Mouse (Mus musculus) neural tube, embryonic 13.5 days (tissue): ENCODE data around the gene Wdr18. TPM values are rescaled to one million over a fixed set of nuclear protein-coding genes. Genes with fewer than 3 reads are reported as not detected.
A peak's percentile ranks its signal among the peaks of the same experiment; 100 is the strongest.

Experiments
- ATAC-seq: fragments of 200-750 bp; cut with Nextera tagmentation; 2 replicates; pipeline ENCODE4 v1.8.0; 2017; ENCODE audit warnings: low read depth, mild to moderate bottlenecking, moderate TSS enrichment, moderate library complexity
- H3K27ac ChIP-seq: fragments of 300-500 bp; sonication (generic); replicated peaks from 2 replicates; pipeline ENCODE4 v1.5.1; 2015; ENCODE audit warnings: moderate library complexity, mild to moderate bottlenecking, inconsistent platforms
- H3K27me3 ChIP-seq: fragments of 300-500 bp; sonication (generic); 2 replicates; pipeline ENCODE4 v1.6.1; 2015; ENCODE audit warnings: mild to moderate bottlenecking, inconsistent platforms
- H3K36me3 ChIP-seq: fragments of 300-500 bp; sonication (generic); 2 replicates; pipeline ENCODE4 v1.6.1; 2015; ENCODE audit warnings: mild to moderate bottlenecking, inconsistent platforms
- H3K4me1 ChIP-seq: fragments of 300-500 bp; sonication (generic); replicated peaks from 2 replicates; pipeline ENCODE4 v1.6.1; 2015; ENCODE audit warnings: inconsistent platforms
- H3K4me2 ChIP-seq: fragments of 300-500 bp; sonication (generic); 2 replicates; pipeline ENCODE4 v1.6.1; 2015; ENCODE audit warnings: inconsistent platforms, mild to moderate bottlenecking, moderate library complexity
- H3K4me3 ChIP-seq: fragments of 300-500 bp; sonication (generic); 2 replicates; pipeline ENCODE4 v1.5.1; 2015; ENCODE audit warnings: mild to moderate bottlenecking, inconsistent platforms
- H3K9ac ChIP-seq: fragments of 300-500 bp; sonication (generic); 2 replicates; pipeline ENCODE4 v1.6.1; 2015; ENCODE audit warnings: moderate library complexity, mild to moderate bottlenecking, inconsistent platforms
- H3K9me3 ChIP-seq: fragments of 300-500 bp; sonication (generic); 2 replicates; pipeline ENCODE4 v1.6.1; 2016; ENCODE audit warnings: inconsistent platforms
- WGBS: fragments of 180-500 bp; shearing (Covaris S2); methylation state at CpG from one replicate; pipeline ENCODE4 v1.1.7; 2015; 5-methylcytosine and 5-hydroxymethylcytosine counted together
- polyA plus RNA-seq: library from polyadenylated mRNA; unstranded; fragments of >200 nt; fragmentation: Nextera tagmentation; extraction: Ambion mirVana; gene quantifications from 2 replicates; pipeline ENCODE4 v1.2.1, GENCODE M21; 2015

Gene Wdr18
- polyA plus RNA-seq, 1 experiment from 2014 or later, result 85.7 TPM

GRCm38 (mm10) chr10:80016511-80016910 is 56.6 kb downstream of the Wdr18 start, which contains the start of gene Arhgap45:
Gene Arhgap45, plus strand, starts transcription at chr10:80016653.
- ATAC-seq, result no peak
- WGBS, result 66% methylated on average over 11 of the region's 11 CpGs
- peaks cover 30% of the 10 kb centered on the region for H3K36me3 ChIP-seq
- H3K27me3 ChIP-seq, result peaks cover 87% of the 10 kb centered on the region
- H3K4me3 ChIP-seq, result no peak within 1 kb of the TSS
- peaks cover 9% of the 10 kb centered on the region; the same call in 1 of the 2 replicates for H3K4me1 ChIP-seq
- H3K4me2 ChIP-seq, result no peak within 1 kb of the TSS
- H3K27ac ChIP-seq, result no peak within 1 kb of the TSS
- H3K9ac ChIP-seq, result no peak within 1 kb of the TSS
- H3K9me3 ChIP-seq, result no peaks in the 10 kb centered on the region

- no peak for ATAC-seq
- H3K9me3 ChIP-seq, result no peaks in the 10 kb centered on the region
- WGBS, result 89% methylated on average over 10 of the region's 10 CpGs
- H3K4me2 ChIP-seq, result no peak overlapping the region
- H3K9ac ChIP-seq, result no peak overlapping the region
- no peak overlapping the region for H3K4me3 ChIP-seq
- H3K27me3 ChIP-seq, result peaks cover 83% of the 10 kb centered on the region
- H3K27ac ChIP-seq, result no peak overlapping the region
- H3K4me1 ChIP-seq, result peaks cover 9% of the 10 kb centered on the region; the same call in 1 of the 2 replicates
- peaks cover 26% of the 10 kb centered on the region for H3K36me3 ChIP-seq
Measured at GRCm38 (mm10) chr10:80016931-80017330, 57.0 kb downstream of the Wdr18 start.

GRCm38 (mm10) chr10:80017361-80017760 is 57.4 kb downstream of the Wdr18 start:
- no peak overlapping the region for H3K4me3 ChIP-seq
- peaks cover 21% of the 10 kb centered on the region; the same call in 1 of the 2 replicates for H3K36me3 ChIP-seq
- H3K4me2 ChIP-seq, result no peak overlapping the region
- H3K9ac ChIP-seq, result no peak overlapping the region
- no peak for ATAC-seq
- no peaks in the 10 kb centered on the region for H3K9me3 ChIP-seq
- peaks cover 9% of the 10 kb centered on the region; the same call in 1 of the 2 replicates for H3K4me1 ChIP-seq
- H3K27me3 ChIP-seq, result peaks cover 78% of the 10 kb centered on the region
- WGBS, result 65% methylated on average over 3 of the region's 3 CpGs
- no peak overlapping the region for H3K27ac ChIP-seq

- H3K27me3 ChIP-seq, result peaks cover 74% of the 10 kb centered on the region
- no peak for ATAC-seq
- 82% methylated on average over 14 of the region's 14 CpGs for WGBS
Measured at GRCm38 (mm10) chr10:80017771-80018170, 57.8 kb downstream of the Wdr18 start.

GRCm38 (mm10) chr10:80018739-80019297 is 58.9 kb downstream of the Wdr18 start:
- Histone ChIP-seq H3K4me3 (no peak overlapping the region), H3K4me2 (peak overlapping the region; percentile 21; the same call in 1 of the 2 replicates), H3K9me3 (no peaks in the 10 kb centered on the region), H3K27me3 (peaks cover 64% of the 10 kb centered on the region), H3K9ac (no peak overlapping the region), H3K4me1 (peaks cover 9% of the 10 kb centered on the region; the same call in 1 of the 2 replicates), H3K36me3 (0 out of 2 replicates have a peak, but pooled peaks cover 8% of the 10 kb centered on the region), H3K27ac (no peak overlapping the region)
- 5% methylated on average over 15 of the region's 15 CpGs for WGBS
- no peak for ATAC-seq

More at GRCm38 (mm10) chr10:80017771-80018170, 57.8 kb downstream of the Wdr18 start:
- Histone ChIP-seq H3K4me3 (no peak overlapping the region), H3K4me1 (peaks cover 9% of the 10 kb centered on the region; the same call in 1 of the 2 replicates), H3K9ac (no peak overlapping the region), H3K36me3 (peaks cover 17% of the 10 kb centered on the region; the same call in 1 of the 2 replicates), H3K27ac (no peak overlapping the region), H3K4me2 (no peak overlapping the region), H3K9me3 (no peaks in the 10 kb centered on the region)

GRCm38 (mm10) chr10:80019471-80020131 is 59.6 kb downstream of the Wdr18 start:
- Histone ChIP-seq H3K9ac (0 out of 2 replicates have a peak overlapping the region, but pooled peaks have one; percentile 17), H3K9me3 (no peaks in the 10 kb centered on the region), H3K4me3 (0 out of 2 replicates have a peak overlapping the region, but pooled peaks have one; percentile 8), H3K27ac (no peak overlapping the region), H3K27me3 (peaks cover 56% of the 10 kb centered on the region), H3K4me2 (peak overlapping the region; percentile 37), H3K36me3 (0 out of 2 replicates have a peak, but pooled peaks cover 8% of the 10 kb centered on the region), H3K4me1 (peaks cover 9% of the 10 kb centered on the region; the same call in 1 of the 2 replicates)
- no peak; the same call in 1 of the 2 replicates for ATAC-seq
- 7% methylated on average over 20 of the region's 20 CpGs for WGBS

Other genes starting within 250 kb of the Wdr18 start
- 0.78 and 0.83 TPM in 2 replicates for gene Hcn2, start 243.5 kb upstream of the Wdr18 start, polyA plus RNA-seq
- 40.7 and 41.2 TPM in 2 replicates for gene Polrmt, start 213.6 kb upstream of the Wdr18 start, polyA plus RNA-seq
- gene Fgf22, start 205.1 kb upstream of the Wdr18 start, polyA plus RNA-seq, result 1.7 and 2.7 TPM in 2 replicates
- gene Rnf126, start 193.2 kb upstream of the Wdr18 start, polyA plus RNA-seq, result 96.2 and 98.5 TPM in 2 replicates
- gene Fstl3, start 182.9 kb upstream of the Wdr18 start, polyA plus RNA-seq, result 1.9 and 2.8 TPM in 2 replicates
- gene Prss57, start 169.2 kb upstream of the Wdr18 start, polyA plus RNA-seq, result 0.07 and 0.69 TPM in 2 replicates
- 214 and 231 TPM in 2 replicates for gene Palm, start 166.6 kb upstream of the Wdr18 start, polyA plus RNA-seq
- 2.1 and 2.5 TPM in 2 replicates for gene Misp, start 139.2 kb upstream of the Wdr18 start, polyA plus RNA-seq
- gene Ptbp1, start 105.7 kb upstream of the Wdr18 start, polyA plus RNA-seq, result 87.9 and 114 TPM in 2 replicates
- 14.3 and 14.7 TPM in 2 replicates for gene Prtn3, start 85.7 kb upstream of the Wdr18 start, polyA plus RNA-seq
- 343 and 361 TPM in 2 replicates for gene Plppr3, start 85.5 kb upstream of the Wdr18 start, polyA plus RNA-seq
- 0.67 TPM in 1 of 2 replicates, not detected in the other for gene Elane, start 73.9 kb upstream of the Wdr18 start, polyA plus RNA-seq
- gene Cfd, start 69.3 kb upstream of the Wdr18 start, polyA plus RNA-seq, result not detected in 2 replicates
- 47.4 and 49.0 TPM in 2 replicates for gene Med16, start 51.2 kb upstream of the Wdr18 start, polyA plus RNA-seq
- 40.5 and 48.8 TPM in 2 replicates for gene Gm26602, start 49.3 kb upstream of the Wdr18 start, polyA plus RNA-seq
- 2.1 and 2.4 TPM in 2 replicates for gene Kiss1r, start 43.2 kb upstream of the Wdr18 start, polyA plus RNA-seq
- 237 and 249 TPM in 2 replicates for gene R3hdm4, start 38.9 kb upstream of the Wdr18 start, polyA plus RNA-seq
- 3.4 and 5.4 TPM in 2 replicates for gene Arid3a, start 33.1 kb upstream of the Wdr18 start, polyA plus RNA-seq
- 0.58 and 0.61 TPM in 2 replicates for gene Grin3b, start 10.6 kb downstream of the Wdr18 start, polyA plus RNA-seq
- gene Tmem259, start 24.2 kb downstream of the Wdr18 start, polyA plus RNA-seq, result 21.0 and 21.4 TPM in 2 replicates
- gene Cnn2, start 28.4 kb downstream of the Wdr18 start, polyA plus RNA-seq, result 55.6 and 56.2 TPM in 2 replicates
- 7.7 and 8.1 TPM in 2 replicates for gene Abca7, start 36.3 kb downstream of the Wdr18 start, polyA plus RNA-seq
- 2.4 and 2.9 TPM in 2 replicates for gene Arhgap45, start 56.5 kb downstream of the Wdr18 start, polyA plus RNA-seq
- 141 and 153 TPM in 2 replicates for gene Polr2e, start 79.6 kb downstream of the Wdr18 start, polyA plus RNA-seq
- gene Gpx4, start 87.0 kb downstream of the Wdr18 start, polyA plus RNA-seq, result 505 and 556 TPM in 2 replicates
- 12.9 and 13.0 TPM in 2 replicates for gene Sbno2, start 145.4 kb downstream of the Wdr18 start, polyA plus RNA-seq
- gene Stk11, start 155.7 kb downstream of the Wdr18 start, polyA plus RNA-seq, result 13.3 and 16.8 TPM in 2 replicates
- 467 and 481 TPM in 2 replicates for gene Atp5d, start 178.5 kb downstream of the Wdr18 start, polyA plus RNA-seq
- 53.9 and 55.1 TPM in 2 replicates for gene Cbarp, start 180.7 kb downstream of the Wdr18 start, polyA plus RNA-seq
- gene Midn, start 188.1 kb downstream of the Wdr18 start, polyA plus RNA-seq, result 31.0 and 35.8 TPM in 2 replicates
- 325 and 351 TPM in 2 replicates for gene Cirbp, start 205.8 kb downstream of the Wdr18 start, polyA plus RNA-seq
- 11.4 and 16.3 TPM in 2 replicates for gene 1600002K03Rik, start 212.8 kb downstream of the Wdr18 start, polyA plus RNA-seq
- gene Efna2, start 219.3 kb downstream of the Wdr18 start, polyA plus RNA-seq, result 34.0 and 34.8 TPM in 2 replicates